Mouse (Mus musculus): ENCODE data around the gene A730061H03Rik. TPM values are rescaled to one million over a fixed set of nuclear protein-coding genes. Genes with fewer than 3 reads are reported as not detected.

The A730061H03Rik gene
- polyA plus RNA-seq, 1 experiment from 2014 or later = not detected

Other genes starting within 250 kb of the A730061H03Rik start
- 20.8 and 21.6 TPM in 2 replicates for gene Dhrs4, start 81.6 kb downstream of the A730061H03Rik start, polyA plus RNA-seq (2015; fragmentation: Nextera tagmentation; extraction: Ambion mirVana)
- 32.4 and 36.1 TPM in 2 replicates for gene Carmil3, start 69.8 kb downstream of the A730061H03Rik start, polyA plus RNA-seq (2015; fragmentation: Nextera tagmentation; extraction: Ambion mirVana)
- gene Cpne6, start 50.0 kb downstream of the A730061H03Rik start, polyA plus RNA-seq (2015; fragmentation: Nextera tagmentation; extraction: Ambion mirVana) = 1.9 and 2.1 TPM in 2 replicates
- gene Nrl, start 35.4 kb downstream of the A730061H03Rik start, polyA plus RNA-seq (2015; fragmentation: Nextera tagmentation; extraction: Ambion mirVana) = 0.15 and 0.17 TPM in 2 replicates
- 25.4 and 28.0 TPM in 2 replicates for gene Pck2, start 20.1 kb downstream of the A730061H03Rik start, polyA plus RNA-seq (2015; fragmentation: Nextera tagmentation; extraction: Ambion mirVana)
- 129 and 135 TPM in 2 replicates for gene Dcaf11, start 400 bp downstream of the A730061H03Rik start, polyA plus RNA-seq (2015; fragmentation: Nextera tagmentation; extraction: Ambion mirVana)
- gene Fitm1, start 15.2 kb upstream of the A730061H03Rik start, polyA plus RNA-seq (2015; fragmentation: Nextera tagmentation; extraction: Ambion mirVana) = 0.23 TPM in 1 of 2 replicates, not detected in the other
- 215 and 217 TPM in 2 replicates for gene Psme1, start 17.7 kb upstream of the A730061H03Rik start, polyA plus RNA-seq (2015; fragmentation: Nextera tagmentation; extraction: Ambion mirVana)
- 29.3 and 32.9 TPM in 2 replicates for gene Emc9, start 24.9 kb upstream of the A730061H03Rik start, polyA plus RNA-seq (2015; fragmentation: Nextera tagmentation; extraction: Ambion mirVana)
- 150 and 184 TPM in 2 replicates for gene Psme2, start 30.7 kb upstream of the A730061H03Rik start, polyA plus RNA-seq (2015; fragmentation: Nextera tagmentation; extraction: Ambion mirVana)
- gene Rnf31, start 31.3 kb upstream of the A730061H03Rik start, polyA plus RNA-seq (2015; fragmentation: Nextera tagmentation; extraction: Ambion mirVana) = 23.0 and 24.2 TPM in 2 replicates
- 10.0 and 13.5 TPM in 2 replicates for gene Irf9, start 43.2 kb upstream of the A730061H03Rik start, polyA plus RNA-seq (2015; fragmentation: Nextera tagmentation; extraction: Ambion mirVana)
- 6.5 and 6.6 TPM in 2 replicates for gene Rec8, start 57.6 kb upstream of the A730061H03Rik start, polyA plus RNA-seq (2015; fragmentation: Nextera tagmentation; extraction: Ambion mirVana)
- 116 and 121 TPM in 2 replicates for gene Ipo4, start 75.6 kb upstream of the A730061H03Rik start, polyA plus RNA-seq (2015; fragmentation: Nextera tagmentation; extraction: Ambion mirVana)
- gene Gm49378, start 77.5 kb upstream of the A730061H03Rik start, polyA plus RNA-seq (2015; fragmentation: Nextera tagmentation; extraction: Ambion mirVana) = 0.79 and 1.1 TPM in 2 replicates
- 63.0 and 65.0 TPM in 2 replicates for gene Tm9sf1, start 83.4 kb upstream of the A730061H03Rik start, polyA plus RNA-seq (2015; fragmentation: Nextera tagmentation; extraction: Ambion mirVana)
- gene Tssk4, start 89.8 kb upstream of the A730061H03Rik start, polyA plus RNA-seq (2015; fragmentation: Nextera tagmentation; extraction: Ambion mirVana) = 0.41 and 0.43 TPM in 2 replicates
- 77.1 and 79.5 TPM in 2 replicates for gene Mdp1, start 100.1 kb upstream of the A730061H03Rik start, polyA plus RNA-seq (2015; fragmentation: Nextera tagmentation; extraction: Ambion mirVana)
- 42.8 and 43.1 TPM in 2 replicates for gene Gmpr2, start 111.5 kb upstream of the A730061H03Rik start, polyA plus RNA-seq (2015; fragmentation: Nextera tagmentation; extraction: Ambion mirVana)
- gene Nedd8, start 111.7 kb upstream of the A730061H03Rik start, polyA plus RNA-seq (2015; fragmentation: Nextera tagmentation; extraction: Ambion mirVana) = 531 and 550 TPM in 2 replicates
- 25.6 TPM in 2 replicates for gene Tinf2, start 121.4 kb upstream of the A730061H03Rik start, polyA plus RNA-seq (2015; fragmentation: Nextera tagmentation; extraction: Ambion mirVana)
- 0.20 and 0.27 TPM in 2 replicates for gene Tgm1, start 153.5 kb upstream of the A730061H03Rik start, polyA plus RNA-seq (2015; fragmentation: Nextera tagmentation; extraction: Ambion mirVana)
- 56.7 and 61.4 TPM in 2 replicates for gene Rabggta, start 161.9 kb upstream of the A730061H03Rik start, polyA plus RNA-seq (2015; fragmentation: Nextera tagmentation; extraction: Ambion mirVana)
- 61.6 and 68.7 TPM in 2 replicates for gene Dhrs1, start 185.3 kb upstream of the A730061H03Rik start, polyA plus RNA-seq (2015; fragmentation: Nextera tagmentation; extraction: Ambion mirVana)
- 28.7 and 31.8 TPM in 2 replicates for gene Nop9, start 185.3 kb upstream of the A730061H03Rik start, polyA plus RNA-seq (2015; fragmentation: Nextera tagmentation; extraction: Ambion mirVana)
- 0.25 and 0.66 TPM in 2 replicates for gene Cideb, start 198.1 kb upstream of the A730061H03Rik start, polyA plus RNA-seq (2015; fragmentation: Nextera tagmentation; extraction: Ambion mirVana)
- 0.67 and 0.70 TPM in 2 replicates for gene Ltb4r2, start 201.0 kb upstream of the A730061H03Rik start, polyA plus RNA-seq (2015; fragmentation: Nextera tagmentation; extraction: Ambion mirVana)
- gene Ltb4r1, start 205.6 kb upstream of the A730061H03Rik start, polyA plus RNA-seq (2015; fragmentation: Nextera tagmentation; extraction: Ambion mirVana) = 0.41 and 0.59 TPM in 2 replicates
- 5.7 and 6.2 TPM in 2 replicates for gene Adcy4, start 223.7 kb upstream of the A730061H03Rik start, polyA plus RNA-seq (2015; fragmentation: Nextera tagmentation; extraction: Ambion mirVana)
- gene Ripk3, start 228.5 kb upstream of the A730061H03Rik start, polyA plus RNA-seq (2015; fragmentation: Nextera tagmentation; extraction: Ambion mirVana) = 2.3 and 2.7 TPM in 2 replicates

All from midbrain, embryonic 15.5 days (tissue).